19 mouse cellular contexts compared by ENCODE assay signal in the genomic region with DNA sequence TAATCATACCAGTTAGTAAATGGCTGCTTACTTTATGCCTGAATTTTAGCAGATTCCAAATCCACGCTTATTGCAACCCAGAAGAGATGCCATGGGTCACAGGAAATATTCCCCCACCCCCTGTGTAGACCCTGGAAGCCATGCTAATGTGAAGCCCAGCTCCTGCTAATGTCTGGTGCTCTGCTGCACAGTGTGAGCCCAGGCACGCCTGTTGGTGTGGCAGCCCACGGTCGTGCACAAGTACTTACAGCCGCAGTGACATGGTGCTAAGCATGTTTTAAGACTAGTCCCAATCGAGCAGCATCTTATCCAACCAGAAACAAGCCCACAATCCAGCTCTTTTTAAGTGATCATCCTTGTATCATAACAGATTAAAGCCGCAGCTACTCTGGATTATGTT.
"Had no signal": no experiment of that assay in that cellular context is flagged by ENCODE, and none has a peak within 500 bp of the region (broad histone marks: within the 10 kb centered on the region; RNA-seq: fewer than 3 reads in every experiment).

No protein-coding gene starts in this region.

- DNase-seq: kidney, adult 11 months; kidney, adult 8-10 months; kidney, postnatal 10 days; kidney, postnatal 36 days; liver, postnatal 0 days; lung, embryonic 14.5 days; right cerebral cortex, adult 18-20 months; right cerebral cortex, postnatal 14 days; right cerebral cortex, postnatal 4 days; thymus, adult 2 months; thymus, postnatal 14 days; thymus, postnatal 4 days had no signal

- H3K27me3 ChIP-seq: kidney, embryonic 15.5 days; neural tube, embryonic 12.5 days; neural tube, embryonic 15.5 days had no signal

- ATAC-seq: liver, postnatal 0 days; lung, postnatal 0 days had no signal

- H3K4me3 ChIP-seq: kidney, embryonic 15.5 days; neural tube, embryonic 12.5 days; neural tube, embryonic 15.5 days had no signal

- H3K9me3 ChIP-seq: kidney, embryonic 15.5 days; neural tube, embryonic 12.5 days; neural tube, embryonic 15.5 days had no signal

- H3K9ac ChIP-seq: kidney, embryonic 15.5 days; liver, embryonic 14.5 days; liver, postnatal 0 days; lung, embryonic 14.5 days; neural tube, embryonic 12.5 days; neural tube, embryonic 15.5 days had no signal

- H3K4me1 ChIP-seq: kidney, embryonic 15.5 days; neural tube, embryonic 12.5 days; neural tube, embryonic 15.5 days had no signal

- H3K4me2 ChIP-seq: kidney, embryonic 15.5 days; lung, embryonic 14.5 days; neural tube, embryonic 12.5 days; neural tube, embryonic 15.5 days had no signal

- H3K27ac ChIP-seq: kidney, embryonic 15.5 days; liver, embryonic 14.5 days; macrophage; neural tube, embryonic 12.5 days; neural tube, embryonic 15.5 days; stomach, postnatal 0 days had no signal

- H3K36me3 ChIP-seq: kidney, embryonic 15.5 days; neural tube, embryonic 12.5 days; neural tube, embryonic 15.5 days had no signal
